Mouse (Mus musculus) ovary, postnatal 36 days (tissue): ENCODE results near the gene Rgs19.

ENCODE experiments used
- DNase-seq: peaks from one replicate; pipeline ENCODE4 v3.0.0; 2022; ENCODE audit warnings: low spot score, mixed read lengths

The Rgs19 gene

DNA sequence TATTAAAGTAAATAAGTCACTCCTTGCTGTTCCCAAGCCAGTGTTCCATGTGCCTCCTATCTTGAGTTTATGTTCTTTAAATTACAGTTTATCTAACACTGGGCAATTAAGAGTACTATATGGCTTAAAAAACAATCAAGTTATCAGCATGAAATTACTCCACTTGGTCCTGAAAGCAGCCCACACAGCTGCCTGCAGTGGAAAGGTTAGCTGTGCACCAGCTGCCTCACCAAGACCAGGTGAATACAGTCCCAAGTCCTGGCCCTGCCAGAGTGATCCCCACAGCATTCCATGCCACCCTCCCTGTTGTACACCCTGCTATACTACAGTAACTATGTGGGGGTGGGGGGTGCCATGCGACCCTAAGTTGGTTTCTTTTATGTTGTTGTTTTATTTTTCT lies 40.3 kb downstream of the Rgs19 start:
- no peak for DNase-seq

DNA sequence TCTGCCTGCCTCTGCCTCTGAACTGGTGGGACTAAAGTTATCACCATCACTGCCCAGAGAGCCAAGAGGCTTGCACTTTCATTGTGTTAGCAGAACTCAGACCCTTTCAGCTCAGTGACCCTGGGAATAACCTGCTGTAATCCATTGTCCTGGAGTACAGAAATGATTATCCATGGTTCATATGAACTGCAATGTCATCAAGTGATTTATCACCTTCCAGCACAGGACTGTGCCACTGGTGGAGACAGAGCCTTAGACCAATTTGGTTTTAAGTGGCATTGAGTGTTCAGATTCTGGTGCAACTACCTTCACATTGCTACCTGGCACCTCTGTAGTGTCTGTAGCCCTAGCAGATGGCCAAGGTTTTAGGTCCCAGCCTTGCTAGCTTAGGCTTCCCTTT lies 40.7 kb downstream of the Rgs19 start:
- no peak for DNase-seq

DNA sequence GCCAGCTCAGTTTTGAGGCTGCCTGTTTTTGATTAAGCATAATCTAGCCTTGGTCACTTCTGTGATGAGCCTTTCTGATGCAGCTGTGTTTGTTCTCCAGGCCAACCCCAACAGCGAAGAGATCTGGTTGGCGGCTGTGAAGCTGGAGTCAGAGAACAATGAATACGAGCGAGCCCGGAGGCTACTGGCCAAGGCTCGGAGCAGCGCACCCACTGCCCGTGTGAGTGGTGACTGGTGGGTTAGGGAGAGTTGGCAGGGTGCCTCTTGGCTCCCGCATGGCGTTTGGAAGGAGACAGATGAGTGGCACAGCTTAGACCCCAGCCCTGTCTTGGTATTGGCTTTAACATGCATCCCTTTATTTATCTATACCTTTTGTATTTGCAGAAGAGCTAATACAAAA lies 44.9 kb downstream of the Rgs19 start:
- DNase-seq, result no peak

DNA sequence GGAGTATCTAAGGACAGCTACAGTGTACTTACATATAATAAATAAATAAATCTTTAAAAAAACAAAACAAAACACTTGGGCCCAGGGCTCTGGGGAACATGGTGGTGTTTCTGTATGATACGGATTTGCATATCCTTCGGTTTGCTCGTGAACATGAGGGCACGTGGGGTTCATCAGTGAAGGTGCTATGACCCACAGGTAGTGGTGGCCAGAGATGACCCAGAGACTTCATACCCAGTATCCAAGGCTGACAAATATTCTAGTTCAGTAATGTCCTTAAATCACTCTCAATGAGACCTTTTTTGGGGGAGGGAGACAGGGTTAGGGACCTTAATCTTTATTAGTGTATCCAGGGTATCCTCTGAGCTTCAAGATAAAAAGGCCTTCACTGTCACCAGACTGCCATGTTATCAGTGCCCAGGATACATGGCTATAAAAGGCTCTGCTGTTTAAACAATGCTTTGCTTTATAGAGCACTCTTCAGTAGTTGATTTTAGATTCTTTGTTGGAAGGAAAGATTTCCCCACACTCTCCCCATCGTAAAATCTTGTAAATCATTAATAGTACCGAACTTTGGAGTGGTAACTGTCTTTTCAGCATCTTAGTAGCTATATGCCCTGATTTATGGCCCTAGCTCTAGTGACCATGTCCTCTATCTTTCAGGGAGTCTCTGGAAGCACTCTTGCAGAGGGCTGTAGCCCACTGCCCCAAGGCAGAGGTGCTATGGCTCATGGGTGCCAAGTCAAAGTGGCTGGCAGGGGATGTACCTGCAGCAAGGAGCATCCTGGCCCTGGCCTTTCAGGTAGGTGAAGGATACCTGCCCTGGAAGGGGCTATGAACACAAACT lies 46.9 kb downstream of the Rgs19 start:
- DNase-seq, result no peak

DNA sequence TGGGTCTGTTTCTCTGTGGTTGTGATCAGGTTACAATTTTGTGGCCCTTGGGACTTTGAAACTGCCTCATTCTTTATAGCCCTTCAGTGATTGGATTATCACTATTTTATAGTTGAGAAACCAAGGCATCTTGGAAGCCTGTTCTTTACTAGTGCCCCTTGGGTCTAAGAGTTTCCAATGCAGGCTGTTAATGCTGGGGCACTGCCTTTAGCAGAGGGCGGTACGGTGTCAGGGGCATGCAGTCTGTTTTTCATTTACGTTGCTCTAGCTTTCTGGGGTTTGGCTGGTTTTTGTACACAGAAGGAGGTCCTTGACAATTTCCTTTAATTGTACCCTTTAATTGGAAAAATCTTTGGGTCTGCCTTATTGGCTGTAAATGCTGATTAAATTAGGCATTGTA lies 48.1 kb downstream of the Rgs19 start:
- DNase-seq, result no peak

DNA sequence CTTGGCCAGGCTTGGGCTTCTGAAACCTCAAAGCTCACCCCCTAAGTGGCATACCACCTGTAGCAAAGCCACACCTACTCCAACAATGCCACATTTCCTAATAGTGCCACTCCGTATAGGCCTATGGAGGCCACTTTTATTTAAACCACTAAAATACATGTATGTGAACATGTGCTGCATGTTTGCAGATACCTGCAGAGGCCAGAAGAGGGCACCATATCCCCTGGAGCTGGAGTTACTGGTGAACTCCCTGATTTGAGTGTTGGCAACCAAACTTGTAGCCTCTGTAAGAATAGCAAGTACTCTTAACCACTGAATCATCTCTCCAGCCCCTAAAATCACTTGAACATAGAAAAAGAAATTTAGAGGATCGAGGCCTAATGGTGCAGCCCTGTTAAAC lies 49.4 kb downstream of the Rgs19 start:
- peak; percentile 34 for DNase-seq
